Mouse (Mus musculus) heart, adult 2 months (tissue): ENCODE measurements at regions not wholly inside any gene's neighbourhood (a gene's known extent, or its start where the extent isn't known, plus 50 kb on each side); places are given as distances from the start of the nearest gene placed in this dataset.
"Not testable (repeated sequence)": the region's sequence is repeated elsewhere in the genome, so short reads cannot be mapped to it uniquely, and the experiment has no call there.

Source experiments
- DNase-seq, 2 experiments: peaks; one replicate each; pipeline ENCODE4 v3.0.0; 2021
- H3K27ac ChIP-seq: fragments of 200-600 bp; 2 replicates; pipeline ENCODE4 v1.8.1; 2022
- H3K27me3 ChIP-seq: fragments of 200-500 bp; 2 replicates; pipeline ENCODE4 v1.6.1; 2012; ENCODE audit warnings: mild to moderate bottlenecking, low read length, inconsistent platforms, mixed read lengths; ENCODE audit not compliant: control insufficient read depth, insufficient read depth
- H3K36me3 ChIP-seq: fragments of 200-500 bp; 2 replicates; pipeline ENCODE4 v1.6.1; 2012; ENCODE audit warnings: low read length, inconsistent platforms; ENCODE audit not compliant: control insufficient read depth, insufficient read depth
- H3K4me1 ChIP-seq: fragments of 200-500 bp; 2 replicates; pipeline ENCODE4 v1.6.1; 2011; ENCODE audit warnings: low read length; ENCODE audit not compliant: control insufficient read depth, insufficient read depth
- H3K4me3 ChIP-seq: fragments of 200-600 bp; 2 replicates; pipeline ENCODE4 v1.8.1; 2022
- H3K79me2 ChIP-seq: fragments of 200-500 bp; replicated peaks from 2 replicates; pipeline ENCODE4 v1.6.1; 2012; ENCODE audit warnings: mild to moderate bottlenecking, inconsistent platforms, low read length, moderate library complexity, mixed read lengths; ENCODE audit not compliant: control insufficient read depth, insufficient read depth
- H3K9ac ChIP-seq: fragments of 200-500 bp; 2 replicates; pipeline ENCODE4 v1.6.1; 2012; ENCODE audit warnings: low read depth, mild to moderate bottlenecking, control low read depth, inconsistent platforms, low read length, mixed read lengths
- CTCF ChIP-seq: fragments of 200-600 bp; IDR thresholded peaks from 2 replicates; pipeline ENCODE4 v1.8.1; 2022; ENCODE audit warnings: antibody characterized with exemption, mild to moderate bottlenecking, moderate library complexity
- EP300 ChIP-seq: fragments of 200-500 bp; IDR thresholded peaks from 2 replicates; pipeline ENCODE4 v1.6.1; 2011; ENCODE audit warnings: low read depth, low read length, control low read depth; ENCODE audit not compliant: insufficient read depth
- POLR2A ChIP-seq: fragments of 200-500 bp; IDR thresholded peaks from 2 replicates; pipeline ENCODE4 v1.6.1; 2011; ENCODE audit warnings: mild to moderate bottlenecking, low read depth, low read length, control low read depth; ENCODE audit not compliant: insufficient read depth
- WGBS: fragments of 180-500 bp; shearing (Covaris S2); methylation state at CpG from one replicate; pipeline ENCODE4 v1.1.7; 2018; 5-methylcytosine and 5-hydroxymethylcytosine counted together
- intact Hi-C: fragments of 180-260 bp; cut with DNase I; formaldehyde crosslinking; loops from one replicate; pipeline ENCODE4 v1.15.1; 2025

- intact Hi-C loops = no loop called here
- no peak overlapping the region for H3K4me3 ChIP-seq
- no peaks in the 10 kb centered on the region for H3K27me3 ChIP-seq
- no peaks in the 10 kb centered on the region for H3K79me2 ChIP-seq
- H3K4me1 ChIP-seq = no peaks in the 10 kb centered on the region; the same call in 1 of the 2 replicates
- TF ChIP-seq EP300 (no peak), CTCF (no peak), POLR2A (no peak)
- H3K27ac ChIP-seq = peak overlapping the region; percentile 70
- H3K9ac ChIP-seq = no peak overlapping the region
- DNase-seq = peak in 1 of 2 experiments; percentile 12
- no peaks in the 10 kb centered on the region; the same call in none of the 2 replicates for H3K36me3 ChIP-seq
These were observed 1628.4 kb downstream of the A830018L16Rik start for GRCm38 (mm10) chr1:13042326-13042725.

GRCm38 (mm10) chr1:13050140-13050775 is 1636.4 kb downstream of the A830018L16Rik start:
- Histone ChIP-seq H3K27me3 (no peaks in the 10 kb centered on the region), H3K9ac (no peak overlapping the region), H3K27ac (no peak overlapping the region), H3K4me3 (no peak overlapping the region), H3K36me3 (no peaks in the 10 kb centered on the region), H3K4me1 (no peaks in the 10 kb centered on the region), H3K79me2 (no peaks in the 10 kb centered on the region)
- 16% methylated on average over 17 of the region's 17 CpGs for WGBS
- intact Hi-C loops = loop anchor here (2.0 kb wide), 2 partner anchors 185 to 481 kb away; no protein-coding TSS in a partner anchor
- peak; percentile 8 to 28 for DNase-seq
- TF ChIP-seq CTCF (peak; percentile 79), POLR2A (no peak)

- intact Hi-C loops = loop anchor here (2.0 kb wide), 3 partner anchors 83 to 479 kb away; no protein-coding TSS in a partner anchor
- not testable (repeated sequence) for H3K79me2 ChIP-seq, H3K27me3 ChIP-seq, H3K27ac ChIP-seq, H3K9ac ChIP-seq, H3K4me3 ChIP-seq, DNase-seq, H3K36me3 ChIP-seq, H3K4me1 ChIP-seq
- WGBS = 71% methylated on average over 12 of the region's 13 CpGs
These were observed 1637.6 kb downstream of the A830018L16Rik start for GRCm38 (mm10) chr1:13051433-13052066.

GRCm38 (mm10) chr1:13052067-13052460 is 1638.2 kb downstream of the A830018L16Rik start:
- intact Hi-C loops = loop anchor here (2.0 kb wide), 1 partner anchor 83 kb away; no protein-coding TSS in a partner anchor
- no peaks in the 10 kb centered on the region for H3K36me3 ChIP-seq
- H3K27me3 ChIP-seq = no peaks in the 10 kb centered on the region
- no peaks in the 10 kb centered on the region for H3K79me2 ChIP-seq
- no peaks in the 10 kb centered on the region for H3K4me1 ChIP-seq
- no peak overlapping the region for H3K9ac ChIP-seq
- no peak overlapping the region for H3K27ac ChIP-seq
- 11% methylated on average over 7 of the region's 7 CpGs for WGBS
- peak; percentile 13 to 33 for DNase-seq
- TF ChIP-seq CTCF (peak; percentile 76), EP300 (no peak), POLR2A (no peak)
- H3K4me3 ChIP-seq = no peak overlapping the region

- no peak overlapping the region for H3K27ac ChIP-seq
- H3K27me3 ChIP-seq = no peaks in the 10 kb centered on the region
- 35% methylated on average over 14 of the region's 14 CpGs for WGBS
- TF ChIP-seq EP300 = no peak
- no peak for TF ChIP-seq CTCF
- TF ChIP-seq POLR2A = no peak
- no peaks in the 10 kb centered on the region for H3K79me2 ChIP-seq
- no peaks in the 10 kb centered on the region for H3K4me1 ChIP-seq
- intact Hi-C loops = no loop called here
- H3K9ac ChIP-seq = no peak overlapping the region
- no peak for DNase-seq
- no peaks in the 10 kb centered on the region for H3K36me3 ChIP-seq
- no peak overlapping the region for H3K4me3 ChIP-seq
These were observed 1643.8 kb downstream of the A830018L16Rik start for GRCm38 (mm10) chr1:13057741-13058140.

GRCm38 (mm10) chr1:13059616-13060320 is 1645.9 kb downstream of the A830018L16Rik start:
- 71% methylated on average over 6 of the region's 6 CpGs for WGBS
- no peak for DNase-seq
- Histone ChIP-seq H3K27ac (no peak overlapping the region), H3K27me3 (no peaks in the 10 kb centered on the region), H3K79me2 (no peaks in the 10 kb centered on the region), H3K4me3 (no peak overlapping the region), H3K9ac (no peak overlapping the region), H3K4me1 (no peaks in the 10 kb centered on the region), H3K36me3 (no peaks in the 10 kb centered on the region)
- intact Hi-C loops = no loop called here
- no peak for TF ChIP-seq EP300
- no peak for TF ChIP-seq CTCF
- TF ChIP-seq POLR2A = no peak
